Mouse (Mus musculus): ENCODE data around the gene Degs1. TPM values are rescaled to one million over a fixed set of nuclear protein-coding genes. Genes with fewer than 3 reads are reported as not detected.

Gene Degs1
- polyA plus RNA-seq, 1 experiment from 2014 or later: 72.1 TPM

GRCm38 (mm10) chr1:182227141-182227963 lies 55.3 kb downstream of the Degs1 start:
- ATAC-seq (no peak), DNase-seq (ENCODE audit: low spot score) (no peak)
- no peaks in the 10 kb centered on the region for H3K27me3 ChIP-seq (replicated peaks; ENCODE audit: control insufficient read depth, insufficient read depth, low read length)
- no peak overlapping the region for H3K4me2 ChIP-seq (ENCODE audit: low read length)
- H3K4me3 ChIP-seq (ENCODE audit: low read depth, low read length): no peak overlapping the region
- H3K27ac ChIP-seq (ENCODE audit: low read depth, low read length): no peak overlapping the region
- no peaks in the 10 kb centered on the region for H3K36me3 ChIP-seq (ENCODE audit: control insufficient read depth, insufficient read depth, low read length)
- no peaks in the 10 kb centered on the region for H3K4me1 ChIP-seq (ENCODE audit: control insufficient read depth, insufficient read depth, low read length)
- 62% methylated on average over 12 of the region's 12 CpGs for WGBS
- H3K9me3 ChIP-seq (replicated peaks; ENCODE audit: control insufficient read depth, low read length): no peaks in the 10 kb centered on the region
- H3K9ac ChIP-seq (ENCODE audit: low read length): no peak overlapping the region

- Histone ChIP-seq H3K4me3 (ENCODE audit: low read depth, low read length) (no peak overlapping the region), H3K9ac (ENCODE audit: low read length) (no peak overlapping the region), H3K4me2 (ENCODE audit: low read length) (no peak overlapping the region), H3K27me3 (replicated peaks; ENCODE audit: control insufficient read depth, insufficient read depth, low read length) (no peaks in the 10 kb centered on the region), H3K27ac (ENCODE audit: low read depth, low read length) (no peak overlapping the region), H3K9me3 (replicated peaks; ENCODE audit: control insufficient read depth, low read length) (no peaks in the 10 kb centered on the region), H3K36me3 (ENCODE audit: control insufficient read depth, insufficient read depth, low read length) (no peaks in the 10 kb centered on the region), H3K4me1 (ENCODE audit: control insufficient read depth, insufficient read depth, low read length) (no peaks in the 10 kb centered on the region)
- WGBS: 91% methylated on average over 9 of the region's 9 CpGs
- DNase-seq (ENCODE audit: low spot score) (no peak), ATAC-seq (no peak)
Observed at GRCm38 (mm10) chr1:182226261-182226660, 56.3 kb downstream of the Degs1 start.

Other genes starting within 250 kb of the Degs1 start
- gene Srp9, start 158.1 kb downstream of the Degs1 start, polyA plus RNA-seq (2014; fragmentation: Nextera tagmentation; extraction: Ambion mirVana): 155 and 158 TPM in 2 replicates
- gene Vmn1r1, start 118.3 kb downstream of the Degs1 start, polyA plus RNA-seq (2014; fragmentation: Nextera tagmentation; extraction: Ambion mirVana): not detected in 2 replicates
- gene Fbxo28, start 58.8 kb upstream of the Degs1 start, polyA plus RNA-seq (2014; fragmentation: Nextera tagmentation; extraction: Ambion mirVana): 30.5 and 31.7 TPM in 2 replicates
- 20.2 and 24.7 TPM in 2 replicates for gene Trp53bp2, start 126.4 kb upstream of the Degs1 start, polyA plus RNA-seq (2014; fragmentation: Nextera tagmentation; extraction: Ambion mirVana)
- gene Capn2, start 234.8 kb upstream of the Degs1 start, polyA plus RNA-seq (2014; fragmentation: Nextera tagmentation; extraction: Ambion mirVana): 39.6 and 53.5 TPM in 2 replicates

All from forebrain, embryonic 14.5 days (tissue).